Mouse (Mus musculus): ENCODE data around the gene Lrrc18. TPM values are rescaled to one million over a fixed set of nuclear protein-coding genes. Genes with fewer than 3 reads are reported as not detected.
A peak's percentile ranks its signal among the peaks of the same experiment; 100 is the strongest.

Lrrc18 gene
- polyA plus RNA-seq, 1 experiment from 2014 or later = 0.28 TPM

DNA sequence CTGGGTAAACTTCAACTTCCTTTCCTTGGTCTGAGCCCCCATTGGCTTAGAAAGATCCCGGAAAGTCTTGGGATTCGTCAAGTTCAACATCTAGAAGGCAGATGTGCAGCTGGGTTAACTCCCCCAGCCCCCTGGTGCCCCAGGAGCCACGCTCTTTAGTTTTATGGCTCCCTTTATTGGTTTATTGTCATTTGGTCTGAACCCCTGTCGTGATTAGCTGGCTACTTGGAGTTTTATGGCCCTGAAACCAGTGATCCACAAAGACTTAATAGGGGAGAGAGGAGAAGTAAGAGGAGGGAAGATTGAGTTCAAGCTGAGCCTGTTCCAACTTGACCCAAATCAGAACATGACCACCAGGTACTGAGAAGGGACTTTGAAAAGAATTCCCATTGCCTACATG lies 4.5 kb upstream of the Lrrc18 start:
- 81% methylated on average over 4 of the region's 4 CpGs for WGBS
- no peak overlapping the region for H3K27ac ChIP-seq (ENCODE audit: low read length)
- no peak overlapping the region for H3K4me2 ChIP-seq (ENCODE audit: low read depth, low read length)
- no peaks in the 10 kb centered on the region for H3K27me3 ChIP-seq (ENCODE audit: control insufficient read depth, insufficient read depth, low read length)
- H3K9ac ChIP-seq (ENCODE audit: low read length) = no peak overlapping the region
- H3K9me3 ChIP-seq (replicated peaks; ENCODE audit: control insufficient read depth, low read length) = no peaks in the 10 kb centered on the region
- ATAC-seq (replicated peaks; ENCODE audit: extremely low read depth, insufficient read depth, low FRiP score) = no peak
- H3K4me1 ChIP-seq (ENCODE audit: control insufficient read depth, insufficient read depth, low read length) = peaks cover 4% of the 10 kb centered on the region; the same call in 1 of the 2 replicates
- H3K36me3 ChIP-seq (ENCODE audit: control insufficient read depth, insufficient read depth) = no peaks in the 10 kb centered on the region
- H3K4me3 ChIP-seq (ENCODE audit: low read length) = no peak overlapping the region

DNA sequence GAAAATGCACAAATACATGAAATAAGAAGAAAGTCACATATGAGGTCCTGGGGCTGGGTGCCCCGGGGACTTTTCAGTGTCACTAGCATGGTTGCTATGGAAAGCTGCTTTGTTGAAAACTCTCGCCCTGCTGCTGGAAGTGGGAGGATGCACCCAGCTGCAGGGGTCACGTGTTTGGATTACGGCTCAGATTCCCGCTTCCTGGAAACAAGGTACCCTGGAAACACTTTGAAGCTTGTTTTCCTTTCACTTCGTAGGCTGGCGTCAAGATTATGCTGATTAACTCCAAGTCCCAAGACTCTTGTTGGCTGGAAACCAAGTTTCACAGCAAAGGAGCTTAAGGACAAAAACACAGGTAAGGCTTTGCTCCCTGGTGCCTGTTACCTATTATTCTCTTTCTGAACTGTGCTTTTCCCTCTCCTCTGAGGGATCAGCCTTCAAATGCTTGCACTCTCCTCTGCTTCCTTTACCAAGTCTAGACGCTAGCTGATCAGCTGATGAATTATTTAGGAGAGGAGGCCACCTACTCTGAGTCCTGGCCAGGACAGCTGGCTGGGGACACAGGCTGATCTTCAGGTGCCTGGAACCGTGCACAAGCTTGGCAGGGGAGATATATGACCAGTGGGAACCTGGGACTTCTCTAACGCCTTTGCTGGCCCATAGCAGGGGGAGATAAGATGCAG lies 3.9 kb downstream of the Lrrc18 start:
- WGBS = 7% methylated on average over 10 of the region's 10 CpGs
- peak overlapping the region; percentile 35 for H3K4me3 ChIP-seq (ENCODE audit: low read length)
- H3K27me3 ChIP-seq (ENCODE audit: control insufficient read depth, insufficient read depth, low read length) = no peaks in the 10 kb centered on the region
- 0 out of 2 replicates have a peak overlapping the region, but pooled peaks have one; percentile 23 for H3K27ac ChIP-seq (ENCODE audit: low read length)
- H3K9me3 ChIP-seq (replicated peaks; ENCODE audit: control insufficient read depth, low read length) = no peaks in the 10 kb centered on the region
- peaks cover 12% of the 10 kb centered on the region for H3K4me1 ChIP-seq (ENCODE audit: control insufficient read depth, insufficient read depth, low read length)
- ATAC-seq (replicated peaks; ENCODE audit: extremely low read depth, insufficient read depth, low FRiP score) = 0 out of 2 replicates have a peak, but pooled peaks have one; percentile 18
- H3K4me2 ChIP-seq (ENCODE audit: low read depth, low read length) = peak overlapping the region; percentile 57
- peak overlapping the region; percentile 38; the same call in 1 of the 2 replicates for H3K9ac ChIP-seq (ENCODE audit: low read length)
- no peaks in the 10 kb centered on the region for H3K36me3 ChIP-seq (ENCODE audit: control insufficient read depth, insufficient read depth)

GRCm38 (mm10) chr14:32999511-32999910 lies 8.3 kb downstream of the Lrrc18 start:
- Histone ChIP-seq H3K27me3 (ENCODE audit: control insufficient read depth, insufficient read depth, low read length) (no peaks in the 10 kb centered on the region), H3K9ac (ENCODE audit: low read length) (no peak overlapping the region), H3K4me2 (ENCODE audit: low read depth, low read length) (no peak overlapping the region), H3K27ac (ENCODE audit: low read length) (no peak overlapping the region), H3K4me3 (ENCODE audit: low read length) (no peak overlapping the region), H3K4me1 (ENCODE audit: control insufficient read depth, insufficient read depth, low read length) (peaks cover 11% of the 10 kb centered on the region), H3K9me3 (replicated peaks; ENCODE audit: control insufficient read depth, low read length) (no peaks in the 10 kb centered on the region), H3K36me3 (ENCODE audit: control insufficient read depth, insufficient read depth) (no peaks in the 10 kb centered on the region)
- ATAC-seq (replicated peaks; ENCODE audit: extremely low read depth, insufficient read depth, low FRiP score) = no peak
- 57% methylated on average over 10 of the region's 10 CpGs for WGBS

GRCm38 (mm10) chr14:33000112-33000979 lies 9.2 kb downstream of the Lrrc18 start:
- Histone ChIP-seq H3K4me3 (ENCODE audit: low read length) (no peak overlapping the region), H3K4me2 (ENCODE audit: low read depth, low read length) (no peak overlapping the region), H3K36me3 (ENCODE audit: control insufficient read depth, insufficient read depth) (0 out of 2 replicates have a peak, but pooled peaks cover 4% of the 10 kb centered on the region), H3K9me3 (replicated peaks; ENCODE audit: control insufficient read depth, low read length) (0 out of 2 replicates have a peak, but pooled peaks cover 4% of the 10 kb centered on the region), H3K4me1 (ENCODE audit: control insufficient read depth, insufficient read depth, low read length) (peaks cover 3% of the 10 kb centered on the region), H3K9ac (ENCODE audit: low read length) (no peak overlapping the region), H3K27ac (ENCODE audit: low read length) (no peak overlapping the region), H3K27me3 (ENCODE audit: control insufficient read depth, insufficient read depth, low read length) (no peaks in the 10 kb centered on the region)
- no peak for ATAC-seq (replicated peaks; ENCODE audit: extremely low read depth, insufficient read depth, low FRiP score)
- 52% methylated on average over 8 of the region's 8 CpGs for WGBS

GRCm38 (mm10) chr14:33005114-33005513 lies 13.9 kb downstream of the Lrrc18 start:
- Histone ChIP-seq H3K27ac (ENCODE audit: low read length) (no peak overlapping the region), H3K4me2 (ENCODE audit: low read depth, low read length) (no peak overlapping the region), H3K9ac (ENCODE audit: low read length) (no peak overlapping the region), H3K27me3 (ENCODE audit: control insufficient read depth, insufficient read depth, low read length) (no peaks in the 10 kb centered on the region), H3K36me3 (ENCODE audit: control insufficient read depth, insufficient read depth) (0 out of 2 replicates have a peak, but pooled peaks cover 4% of the 10 kb centered on the region), H3K9me3 (replicated peaks; ENCODE audit: control insufficient read depth, low read length) (0 out of 2 replicates have a peak, but pooled peaks cover 4% of the 10 kb centered on the region), H3K4me3 (ENCODE audit: low read length) (no peak overlapping the region), H3K4me1 (ENCODE audit: control insufficient read depth, insufficient read depth, low read length) (peaks cover 11% of the 10 kb centered on the region; the same call in 1 of the 2 replicates)
- no peak for ATAC-seq (replicated peaks; ENCODE audit: extremely low read depth, insufficient read depth, low FRiP score)
- WGBS = 93% methylated on average over 1 of the region's 1 CpGs

DNA sequence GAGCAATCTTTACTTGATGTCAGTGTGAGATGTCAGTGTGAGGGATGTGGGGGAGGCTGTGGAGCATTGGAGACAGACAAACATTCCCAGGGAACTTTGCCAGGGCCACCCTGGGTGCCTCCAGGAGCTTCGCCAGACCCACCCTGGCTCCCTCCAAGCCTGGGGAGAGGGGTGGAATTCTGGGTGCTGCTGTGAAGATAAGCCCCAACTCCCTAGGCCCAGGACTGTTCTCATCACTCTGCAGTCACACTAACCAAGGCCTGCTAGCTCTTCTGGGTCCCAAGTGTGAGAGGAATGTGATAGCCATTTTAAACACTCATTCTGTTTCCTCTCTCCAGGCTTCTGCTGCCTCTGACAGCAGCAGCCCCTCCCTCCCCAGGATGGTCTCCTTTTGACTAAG lies 16.5 kb downstream of the Lrrc18 start:
- no peak overlapping the region for H3K9ac ChIP-seq (ENCODE audit: low read length)
- peak overlapping the region; percentile 24; the same call in 1 of the 2 replicates for H3K27ac ChIP-seq (ENCODE audit: low read length)
- H3K36me3 ChIP-seq (ENCODE audit: control insufficient read depth, insufficient read depth) = 0 out of 2 replicates have a peak, but pooled peaks cover 4% of the 10 kb centered on the region
- 0 out of 2 replicates have a peak, but pooled peaks cover 4% of the 10 kb centered on the region for H3K9me3 ChIP-seq (replicated peaks; ENCODE audit: control insufficient read depth, low read length)
- no peak overlapping the region for H3K4me2 ChIP-seq (ENCODE audit: low read depth, low read length)
- peaks cover 11% of the 10 kb centered on the region; the same call in 1 of the 2 replicates for H3K4me1 ChIP-seq (ENCODE audit: control insufficient read depth, insufficient read depth, low read length)
- H3K4me3 ChIP-seq (ENCODE audit: low read length) = no peak overlapping the region
- no peaks in the 10 kb centered on the region for H3K27me3 ChIP-seq (ENCODE audit: control insufficient read depth, insufficient read depth, low read length)
- 19% methylated on average over 1 of the region's 1 CpGs for WGBS
- peak; percentile 76 for ATAC-seq (replicated peaks; ENCODE audit: extremely low read depth, insufficient read depth, low FRiP score)

DNA sequence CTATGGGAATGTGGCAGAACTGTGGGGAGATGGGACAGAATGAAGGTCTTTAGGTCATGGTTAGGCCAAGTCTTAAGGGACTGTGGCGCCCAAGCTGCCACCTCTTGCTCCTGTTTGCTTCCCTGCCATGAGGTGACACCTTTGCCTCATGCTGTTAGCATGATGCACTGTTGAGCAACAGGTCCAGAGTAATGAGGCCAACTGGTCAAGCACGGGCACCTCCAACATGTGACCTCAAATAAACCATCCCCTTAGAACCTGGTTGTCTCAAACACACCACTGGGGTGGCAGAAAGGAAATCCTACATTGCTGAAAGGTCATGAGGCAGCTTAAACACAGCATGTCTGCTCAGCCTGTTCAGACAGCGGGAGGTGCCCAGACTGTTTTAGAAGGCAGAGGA lies 27.9 kb downstream of the Lrrc18 start:
- H3K27me3 ChIP-seq (ENCODE audit: control insufficient read depth, insufficient read depth, low read length) = no peaks in the 10 kb centered on the region
- H3K27ac ChIP-seq (ENCODE audit: low read length) = no peak overlapping the region
- no peak overlapping the region for H3K4me3 ChIP-seq (ENCODE audit: low read length)
- 86% methylated on average over 3 of the region's 3 CpGs for WGBS
- no peak for ATAC-seq (replicated peaks; ENCODE audit: extremely low read depth, insufficient read depth, low FRiP score)
- H3K9ac ChIP-seq (ENCODE audit: low read length) = no peak overlapping the region
- no peaks in the 10 kb centered on the region for H3K4me1 ChIP-seq (ENCODE audit: control insufficient read depth, insufficient read depth, low read length)
- no peaks in the 10 kb centered on the region for H3K9me3 ChIP-seq (replicated peaks; ENCODE audit: control insufficient read depth, low read length)
- H3K36me3 ChIP-seq (ENCODE audit: control insufficient read depth, insufficient read depth) = no peaks in the 10 kb centered on the region
- H3K4me2 ChIP-seq (ENCODE audit: low read depth, low read length) = no peak overlapping the region

- Histone ChIP-seq H3K9me3 (replicated peaks; ENCODE audit: control insufficient read depth, low read length) (no peaks in the 10 kb centered on the region), H3K9ac (ENCODE audit: low read length) (no peak overlapping the region), H3K4me2 (ENCODE audit: low read depth, low read length) (no peak overlapping the region), H3K27ac (ENCODE audit: low read length) (no peak overlapping the region), H3K4me3 (ENCODE audit: low read length) (no peak overlapping the region), H3K4me1 (ENCODE audit: control insufficient read depth, insufficient read depth, low read length) (no peaks in the 10 kb centered on the region), H3K36me3 (ENCODE audit: control insufficient read depth, insufficient read depth) (no peaks in the 10 kb centered on the region), H3K27me3 (ENCODE audit: control insufficient read depth, insufficient read depth, low read length) (no peaks in the 10 kb centered on the region)
- no peak for ATAC-seq (replicated peaks; ENCODE audit: extremely low read depth, insufficient read depth, low FRiP score)
- 71% methylated on average over 5 of the region's 5 CpGs for WGBS
Observed at GRCm38 (mm10) chr14:33019606-33020005, 28.4 kb downstream of the Lrrc18 start.

DNA sequence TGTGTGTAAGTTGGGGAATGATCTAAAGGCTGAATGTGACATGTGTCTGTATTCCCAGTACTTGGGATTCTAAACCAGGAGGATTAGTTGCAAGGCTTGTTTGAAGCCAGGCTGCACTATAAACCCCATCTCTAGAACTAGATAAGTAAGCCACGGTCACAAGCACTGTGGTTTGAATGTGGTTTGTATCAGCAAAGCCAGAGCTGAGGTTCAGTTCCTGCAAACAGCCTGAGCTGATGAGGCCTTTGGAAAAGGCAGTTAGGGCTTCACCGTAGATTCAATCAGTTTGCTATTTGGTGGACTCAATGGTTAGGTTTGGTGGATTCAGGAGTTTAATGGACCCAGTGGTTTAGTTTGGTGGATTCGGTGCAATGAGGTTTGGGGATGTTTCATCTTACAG lies 39.7 kb downstream of the Lrrc18 start:
- Histone ChIP-seq H3K4me2 (ENCODE audit: low read depth, low read length) (no peak overlapping the region), H3K27ac (ENCODE audit: low read length) (no peak overlapping the region), H3K27me3 (ENCODE audit: control insufficient read depth, insufficient read depth, low read length) (no peaks in the 10 kb centered on the region), H3K4me3 (ENCODE audit: low read length) (no peak overlapping the region), H3K4me1 (ENCODE audit: control insufficient read depth, insufficient read depth, low read length) (no peaks in the 10 kb centered on the region), H3K9me3 (replicated peaks; ENCODE audit: control insufficient read depth, low read length) (no peaks in the 10 kb centered on the region), H3K9ac (ENCODE audit: low read length) (no peak overlapping the region), H3K36me3 (ENCODE audit: control insufficient read depth, insufficient read depth) (no peaks in the 10 kb centered on the region)
- no peak for ATAC-seq (replicated peaks; ENCODE audit: extremely low read depth, insufficient read depth, low FRiP score)
- WGBS = 66% methylated on average over 3 of the region's 3 CpGs

Measured in heart, embryonic 16.5 days (tissue).